Mouse (Mus musculus) liver, postnatal 0 days (tissue): ENCODE measurements around the gene Stat1.

Experiments used
- CTCF ChIP-seq: sonication (generic); IDR thresholded peaks from 2 replicates; pipeline ENCODE4 v1.5.1; 2016; ENCODE audit warnings: antibody characterized with exemption, low read depth
- EP300 ChIP-seq: IDR thresholded peaks from 2 replicates; pipeline ENCODE4 v1.6.1; 2016; ENCODE audit warnings: antibody characterized with exemption, low read depth, mild to moderate bottlenecking

- no peak for TF ChIP-seq CTCF
- TF ChIP-seq EP300: no peak
These were observed 44.6 kb downstream of the Stat1 start for GRCm38 (mm10) chr1:52163707-52164457.
